Mouse (Mus musculus): ENCODE data around the gene Krtap9-1. TPM values are rescaled to one million over a fixed set of nuclear protein-coding genes. Genes with fewer than 3 reads are reported as not detected.
"Not testable (repeated sequence)": the region's sequence is repeated elsewhere in the genome, so short reads cannot be mapped to it uniquely, and the experiment has no call there.

Krtap9-1 gene
- not detected in 2 replicates for polyA plus RNA-seq (2015; fragmentation: Nextera tagmentation; extraction: Ambion mirVana)

- not testable (repeated sequence) for H3K4me3 ChIP-seq (ENCODE audit: low read depth, low read length); H3K27me3 ChIP-seq (replicated peaks; ENCODE audit: control insufficient read depth, insufficient read depth, low read length); ATAC-seq; H3K4me1 ChIP-seq (replicated peaks; ENCODE audit: control insufficient read depth, insufficient read depth, low read length); H3K9ac ChIP-seq (ENCODE audit: low read depth, low read length); H3K4me2 ChIP-seq (replicated peaks; ENCODE audit: low read depth); H3K9me3 ChIP-seq (ENCODE audit: control insufficient read depth); H3K36me3 ChIP-seq (ENCODE audit: control insufficient read depth, insufficient read depth); H3K27ac ChIP-seq (ENCODE audit: low read depth, low read length)
- WGBS = 80% methylated on average over 1 of the region's 1 CpGs
These were observed at the start of gene Krtap9-1 for GRCm38 (mm10) chr11:99873089-99873488. Gene Krtap9-1 (plus strand): TSS chr11:99873389.

DNA sequence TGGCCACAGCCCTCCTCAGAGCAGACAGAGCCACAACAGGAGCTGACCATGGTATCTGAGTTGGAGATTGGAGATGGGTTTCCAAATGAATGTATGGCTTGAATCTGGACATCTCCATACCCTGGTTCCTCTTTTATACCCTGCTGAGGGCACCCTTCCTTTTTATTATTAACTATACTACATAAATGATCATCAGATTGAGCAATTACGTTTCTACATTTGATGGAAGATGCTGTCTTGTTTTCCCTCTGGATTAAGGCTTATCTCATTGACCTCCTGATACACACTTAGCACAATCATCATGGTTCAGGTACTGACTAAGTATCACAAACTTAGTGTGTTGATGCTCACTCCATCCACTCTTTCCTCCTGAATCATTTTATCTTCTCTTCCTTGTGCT is 35.2 kb upstream of the Krtap9-1 start, which contains the start of gene 2300003K06Rik:
Gene 2300003K06Rik, minus strand, starts transcription at position 101 of the 400 bp plus-strand sequence.
- Histone ChIP-seq H3K4me2 (replicated peaks; ENCODE audit: low read depth) (no peak within 1 kb of the TSS), H3K36me3 (ENCODE audit: control insufficient read depth, insufficient read depth) (no peaks in the 10 kb centered on the region), H3K4me1 (replicated peaks; ENCODE audit: control insufficient read depth, insufficient read depth, low read length) (no peaks in the 10 kb centered on the region), H3K27me3 (replicated peaks; ENCODE audit: control insufficient read depth, insufficient read depth, low read length) (no peaks in the 10 kb centered on the region), H3K4me3 (ENCODE audit: low read depth, low read length) (no peak within 1 kb of the TSS), H3K27ac (ENCODE audit: low read depth, low read length) (no peak within 1 kb of the TSS), H3K9ac (ENCODE audit: low read depth, low read length) (no peak within 1 kb of the TSS), H3K9me3 (ENCODE audit: control insufficient read depth) (no peaks in the 10 kb centered on the region)
- WGBS = 47% methylated on average over 1 of the region's 1 CpGs
- no peak for ATAC-seq
- TF ChIP-seq CTCF (IDR thresholded peaks at IDR 0.05; ENCODE audit: low read depth) = no peak

- no peak for ATAC-seq
- H3K27ac ChIP-seq (ENCODE audit: low read depth, low read length) = no peak overlapping the region
- H3K4me2 ChIP-seq (replicated peaks; ENCODE audit: low read depth) = no peak overlapping the region
- no peaks in the 10 kb centered on the region for H3K9me3 ChIP-seq (ENCODE audit: control insufficient read depth)
- H3K9ac ChIP-seq (ENCODE audit: low read depth, low read length) = no peak overlapping the region
- H3K4me1 ChIP-seq (replicated peaks; ENCODE audit: control insufficient read depth, insufficient read depth, low read length) = no peaks in the 10 kb centered on the region
- 73% methylated on average over 1 of the region's 1 CpGs for WGBS
- no peak for TF ChIP-seq CTCF (IDR thresholded peaks at IDR 0.05; ENCODE audit: low read depth)
- no peaks in the 10 kb centered on the region for H3K27me3 ChIP-seq (replicated peaks; ENCODE audit: control insufficient read depth, insufficient read depth, low read length)
- H3K36me3 ChIP-seq (ENCODE audit: control insufficient read depth, insufficient read depth) = no peaks in the 10 kb centered on the region
- no peak overlapping the region for H3K4me3 ChIP-seq (ENCODE audit: low read depth, low read length)
These were observed 31.0 kb upstream of the Krtap9-1 start for GRCm38 (mm10) chr11:99842185-99842584.

- Histone ChIP-seq H3K4me3 (ENCODE audit: low read depth, low read length) (no peak overlapping the region), H3K36me3 (ENCODE audit: control insufficient read depth, insufficient read depth) (no peaks in the 10 kb centered on the region), H3K4me2 (replicated peaks; ENCODE audit: low read depth) (no peak overlapping the region), H3K4me1 (replicated peaks; ENCODE audit: control insufficient read depth, insufficient read depth, low read length) (no peaks in the 10 kb centered on the region), H3K27me3 (replicated peaks; ENCODE audit: control insufficient read depth, insufficient read depth, low read length) (no peaks in the 10 kb centered on the region), H3K27ac (ENCODE audit: low read depth, low read length) (no peak overlapping the region), H3K9me3 (ENCODE audit: control insufficient read depth) (no peaks in the 10 kb centered on the region), H3K9ac (ENCODE audit: low read depth, low read length) (no peak overlapping the region)
- no peak for ATAC-seq
- TF ChIP-seq CTCF (IDR thresholded peaks at IDR 0.05; ENCODE audit: low read depth) = no peak
- WGBS = 88% methylated on average over 2 of the region's 2 CpGs
These were observed 26.4 kb upstream of the Krtap9-1 start for GRCm38 (mm10) chr11:99846746-99847145.

DNA sequence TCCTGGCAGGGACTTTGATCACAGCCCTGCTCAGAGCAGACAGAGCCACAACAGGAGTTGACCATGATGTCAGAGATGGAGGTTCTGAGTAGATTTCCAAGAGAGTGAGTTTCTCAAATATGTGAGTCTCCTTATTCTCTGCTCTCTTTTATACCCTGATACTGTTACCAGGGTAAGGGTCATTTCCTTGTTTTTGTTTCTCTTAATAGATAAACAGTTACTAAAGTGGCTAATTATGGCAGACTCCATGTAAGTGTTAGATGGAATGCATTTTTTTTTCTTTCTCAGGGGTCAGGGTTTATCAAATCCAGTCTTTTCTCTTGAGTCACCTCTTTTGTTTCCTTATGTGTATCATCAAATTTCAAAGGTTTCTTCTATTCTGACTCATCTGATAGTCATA is 21.7 kb upstream of the Krtap9-1 start, which contains the start of gene Krtap4-16:
Gene Krtap4-16, minus strand, starts transcription at position 101 of the 400 bp plus-strand sequence.
- ATAC-seq = no peak
- H3K4me1 ChIP-seq (replicated peaks; ENCODE audit: control insufficient read depth, insufficient read depth, low read length) = no peaks in the 10 kb centered on the region
- H3K4me2 ChIP-seq (replicated peaks; ENCODE audit: low read depth) = no peak within 1 kb of the TSS
- H3K9ac ChIP-seq (ENCODE audit: low read depth, low read length) = no peak within 1 kb of the TSS
- H3K36me3 ChIP-seq (ENCODE audit: control insufficient read depth, insufficient read depth) = no peaks in the 10 kb centered on the region
- no peak within 1 kb of the TSS for H3K4me3 ChIP-seq (ENCODE audit: low read depth, low read length)
- no peaks in the 10 kb centered on the region for H3K9me3 ChIP-seq (ENCODE audit: control insufficient read depth)
- no peaks in the 10 kb centered on the region for H3K27me3 ChIP-seq (replicated peaks; ENCODE audit: control insufficient read depth, insufficient read depth, low read length)
- no peak within 1 kb of the TSS for H3K27ac ChIP-seq (ENCODE audit: low read depth, low read length)
- TF ChIP-seq CTCF (IDR thresholded peaks at IDR 0.05; ENCODE audit: low read depth) = no peak

- TF ChIP-seq CTCF (IDR thresholded peaks at IDR 0.05; ENCODE audit: low read depth) = peak; percentile 67
- Histone ChIP-seq H3K27me3 (replicated peaks; ENCODE audit: control insufficient read depth, insufficient read depth, low read length) (no peaks in the 10 kb centered on the region), H3K4me3 (ENCODE audit: low read depth, low read length) (no peak overlapping the region), H3K4me1 (replicated peaks; ENCODE audit: control insufficient read depth, insufficient read depth, low read length) (no peaks in the 10 kb centered on the region), H3K27ac (ENCODE audit: low read depth, low read length) (no peak overlapping the region), H3K36me3 (ENCODE audit: control insufficient read depth, insufficient read depth) (no peaks in the 10 kb centered on the region), H3K9me3 (ENCODE audit: control insufficient read depth) (no peaks in the 10 kb centered on the region), H3K4me2 (replicated peaks; ENCODE audit: low read depth) (no peak overlapping the region), H3K9ac (ENCODE audit: low read depth, low read length) (no peak overlapping the region)
- ATAC-seq = no peak
- WGBS = 53% methylated on average over 3 of the region's 3 CpGs
These were observed 19.1 kb upstream of the Krtap9-1 start for GRCm38 (mm10) chr11:99854121-99854520.

DNA sequence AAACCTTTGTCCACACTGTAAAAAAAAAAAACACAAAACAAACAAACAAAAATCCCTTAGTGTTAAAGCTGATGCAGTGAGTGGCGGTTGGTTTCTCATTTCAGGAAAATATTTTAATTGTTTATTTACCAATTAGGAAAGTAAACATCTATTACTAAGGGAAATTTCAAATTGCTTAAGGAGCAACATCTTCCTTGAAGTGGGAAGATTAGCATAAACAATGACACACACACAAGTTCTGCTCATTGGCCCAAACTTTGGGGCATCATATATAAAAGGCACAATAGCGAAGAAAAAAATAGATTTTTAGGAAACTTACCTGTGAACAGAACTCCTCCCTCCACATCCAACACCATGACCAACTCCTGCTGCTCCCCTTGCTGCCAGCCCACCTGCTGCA is 15.6 kb upstream of the Krtap9-1 start, which contains the start of gene Gm11568:
Gene Gm11568, plus strand, starts transcription at position 301 of the 400 bp plus-strand sequence.
- Histone ChIP-seq H3K27me3 (replicated peaks; ENCODE audit: control insufficient read depth, insufficient read depth, low read length) (no peaks in the 10 kb centered on the region), H3K27ac (ENCODE audit: low read depth, low read length) (no peak within 1 kb of the TSS), H3K4me1 (replicated peaks; ENCODE audit: control insufficient read depth, insufficient read depth, low read length) (no peaks in the 10 kb centered on the region), H3K4me3 (ENCODE audit: low read depth, low read length) (no peak within 1 kb of the TSS), H3K9me3 (ENCODE audit: control insufficient read depth) (no peaks in the 10 kb centered on the region), H3K4me2 (replicated peaks; ENCODE audit: low read depth) (no peak within 1 kb of the TSS), H3K9ac (ENCODE audit: low read depth, low read length) (no peak within 1 kb of the TSS), H3K36me3 (ENCODE audit: control insufficient read depth, insufficient read depth) (no peaks in the 10 kb centered on the region)
- ATAC-seq = no peak
- WGBS = 86% methylated on average over 2 of the region's 2 CpGs
- no peak for TF ChIP-seq CTCF (IDR thresholded peaks at IDR 0.05; ENCODE audit: low read depth)
